20 mouse cellular contexts compared by ENCODE assay signal in the genomic region with DNA sequence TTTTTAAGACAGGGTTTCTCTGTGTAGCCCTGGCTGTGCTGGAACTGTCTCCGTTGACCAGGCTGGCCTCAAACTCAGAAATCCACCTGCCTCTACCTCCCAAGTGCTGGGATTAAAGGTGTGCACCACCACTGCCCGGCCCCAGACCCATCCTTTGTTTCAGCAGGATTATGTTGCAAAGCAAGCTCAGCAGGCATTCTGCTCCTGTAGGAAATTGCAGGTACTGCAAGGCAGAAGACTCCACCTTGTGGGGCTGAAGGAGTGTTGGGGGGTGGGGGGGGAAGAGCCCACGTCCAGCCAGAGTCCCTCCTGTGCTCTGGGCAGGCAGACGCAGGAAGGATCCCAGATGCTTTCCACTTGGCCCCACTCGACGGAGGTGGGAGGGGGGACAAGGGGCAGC. TPM values are rescaled to one million over a fixed set of nuclear protein-coding genes. Genes with fewer than 3 reads are reported as not detected.
"Had no signal": no experiment of that assay in that cellular context is flagged by ENCODE, and none has a peak within 500 bp of the region (broad histone marks: within the 10 kb centered on the region; RNA-seq: fewer than 3 reads in every experiment).

No protein-coding gene starts in this region.

- ATAC-seq: liver, embryonic 12.5 days; midbrain, embryonic 13.5 days; midbrain, embryonic 16.5 days had no signal

- H3K36me3 ChIP-seq: limb, embryonic 10.5 days; limb, embryonic 13.5 days; liver, embryonic 12.5 days; liver, embryonic 15.5 days; midbrain, embryonic 13.5 days; neural tube, embryonic 13.5 days; stomach, embryonic 15.5 days had no signal

- H3K27ac ChIP-seq: kidney, postnatal 0 days; limb, embryonic 10.5 days; limb, embryonic 13.5 days; liver, embryonic 12.5 days; liver, embryonic 15.5 days; midbrain, embryonic 13.5 days; neural tube, embryonic 13.5 days; stomach, embryonic 15.5 days had no signal

- H3K4me1 ChIP-seq: limb, embryonic 10.5 days; limb, embryonic 13.5 days; liver, embryonic 12.5 days; liver, embryonic 15.5 days; midbrain, embryonic 13.5 days; stomach, embryonic 15.5 days had no signal

- H3K27me3 ChIP-seq: limb, embryonic 13.5 days; liver, embryonic 12.5 days; liver, embryonic 15.5 days; midbrain, embryonic 13.5 days; neural tube, embryonic 13.5 days; stomach, embryonic 15.5 days had no signal

- H3K4me3 ChIP-seq: limb, embryonic 10.5 days; limb, embryonic 13.5 days; liver, embryonic 12.5 days; liver, embryonic 15.5 days; midbrain, embryonic 13.5 days; myocyte; neural tube, embryonic 13.5 days; stomach, embryonic 15.5 days had no signal

- DNase-seq: kidney, adult 2 months; kidney, postnatal 25 days; liver; lung, adult 18-20 months; lung, postnatal 4 days; retina, postnatal 1 day; right cerebral cortex, postnatal 25 days; spleen, adult 18-20 months; thymus, adult 18-20 months; thymus, postnatal 36 days had no signal

- H3K4me2 ChIP-seq: limb, embryonic 13.5 days; liver, embryonic 12.5 days; liver, embryonic 15.5 days; midbrain, embryonic 13.5 days; neural tube, embryonic 13.5 days; stomach, embryonic 15.5 days had no signal

- H3K9me3 ChIP-seq: liver, embryonic 15.5 days had no signal

- H3K9ac ChIP-seq: limb, embryonic 13.5 days; liver, embryonic 12.5 days; liver, embryonic 15.5 days; midbrain, embryonic 13.5 days; neural tube, embryonic 13.5 days; stomach, embryonic 15.5 days had no signal

RNA-seq across cellular contexts. Expression of a gene that starts 52.2 kb away (rescaled TPM):
- polyA plus RNA-seq: myocyte had no signal
